Mouse (Mus musculus): ENCODE measurements around the gene Klk7. TPM values are rescaled to one million over a fixed set of nuclear protein-coding genes. Genes with fewer than 3 reads are reported as not detected.

The Klk7 gene
- polyA plus RNA-seq, 1 experiment from 2014 or later = 0.12 TPM

DNA sequence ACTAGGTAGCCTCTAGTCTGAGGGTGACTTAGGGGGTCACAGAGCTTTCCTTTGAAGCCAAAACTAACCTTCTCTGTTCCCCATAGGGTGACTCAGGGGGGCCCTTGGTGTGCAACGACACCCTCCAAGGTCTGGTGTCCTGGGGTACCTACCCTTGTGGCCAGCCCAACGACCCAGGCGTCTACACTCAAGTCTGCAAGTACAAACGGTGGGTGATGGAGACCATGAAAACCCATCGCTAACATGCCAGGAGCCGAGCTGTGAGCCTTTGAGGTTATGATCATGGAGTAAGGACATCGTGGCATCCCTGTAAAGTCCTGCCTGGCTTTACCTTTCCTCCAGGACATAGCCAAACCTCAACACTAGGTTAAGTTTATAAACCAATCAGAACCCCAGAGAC lies 4.1 kb downstream of the Klk7 start:
- peak; percentile 10 for DNase-seq (ENCODE audit: low spot score)
- H3K27me3 ChIP-seq (replicated peaks; ENCODE audit: control insufficient read depth, insufficient read depth, low read length) = no peaks in the 10 kb centered on the region
- H3K4me3 ChIP-seq (ENCODE audit: low read depth, low read length) = no peak overlapping the region
- no peak overlapping the region for H3K9ac ChIP-seq (ENCODE audit: low read length)
- no peaks in the 10 kb centered on the region for H3K36me3 ChIP-seq (ENCODE audit: control insufficient read depth, insufficient read depth, low read length)
- no peak overlapping the region for H3K27ac ChIP-seq (ENCODE audit: low read depth)
- H3K4me2 ChIP-seq (ENCODE audit: low read length) = no peak overlapping the region
- H3K9me3 ChIP-seq (ENCODE audit: control insufficient read depth, low read length) = no peaks in the 10 kb centered on the region
- no peaks in the 10 kb centered on the region for H3K4me1 ChIP-seq (replicated peaks; ENCODE audit: control insufficient read depth, insufficient read depth, low read length)
- WGBS = 85% methylated on average over 7 of the region's 7 CpGs
- no peak for ATAC-seq (replicated peaks; ENCODE audit: low FRiP score, low TSS enrichment, low read depth)

DNA sequence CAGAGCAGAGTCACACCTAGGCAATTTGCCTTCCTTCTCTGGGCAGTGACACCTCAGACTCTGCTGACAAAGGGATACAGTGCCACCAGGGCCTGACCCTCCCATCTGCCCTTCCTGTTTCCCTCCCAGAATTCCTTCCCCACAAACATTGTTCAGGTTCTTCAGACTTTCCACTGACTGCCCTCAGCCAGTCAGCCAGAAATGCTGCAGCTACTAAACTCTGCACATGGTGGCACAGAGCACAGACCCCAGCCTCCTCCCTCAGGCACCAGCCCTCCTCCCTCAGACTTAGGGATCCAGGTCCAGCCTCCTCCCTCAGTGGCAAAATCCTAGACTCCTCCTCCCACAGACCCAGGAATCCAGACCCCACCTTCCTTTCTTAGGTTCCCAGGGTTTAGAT lies 5.7 kb downstream of the Klk7 start:
- H3K4me1 ChIP-seq (replicated peaks; ENCODE audit: control insufficient read depth, insufficient read depth, low read length) = no peaks in the 10 kb centered on the region
- ATAC-seq (replicated peaks; ENCODE audit: low FRiP score, low TSS enrichment, low read depth) = no peak
- no peaks in the 10 kb centered on the region for H3K36me3 ChIP-seq (ENCODE audit: control insufficient read depth, insufficient read depth, low read length)
- no peak overlapping the region for H3K9ac ChIP-seq (ENCODE audit: low read length)
- H3K9me3 ChIP-seq (ENCODE audit: control insufficient read depth, low read length) = no peaks in the 10 kb centered on the region
- no peaks in the 10 kb centered on the region for H3K27me3 ChIP-seq (replicated peaks; ENCODE audit: control insufficient read depth, insufficient read depth, low read length)
- no peak overlapping the region for H3K27ac ChIP-seq (ENCODE audit: low read depth)
- peak; percentile 13 for DNase-seq (ENCODE audit: low spot score)
- no peak overlapping the region for H3K4me3 ChIP-seq (ENCODE audit: low read depth, low read length)
- H3K4me2 ChIP-seq (ENCODE audit: low read length) = no peak overlapping the region

GRCm38 (mm10) chr7:43821581-43821980 lies 10.5 kb downstream of the Klk7 start:
- H3K4me2 ChIP-seq (ENCODE audit: low read length) = no peak overlapping the region
- H3K4me3 ChIP-seq (ENCODE audit: low read depth, low read length) = no peak overlapping the region
- no peak overlapping the region for H3K27ac ChIP-seq (ENCODE audit: low read depth)
- ATAC-seq (replicated peaks; ENCODE audit: low FRiP score, low TSS enrichment, low read depth) (no peak), DNase-seq (ENCODE audit: low spot score) (no peak)
- H3K4me1 ChIP-seq (replicated peaks; ENCODE audit: control insufficient read depth, insufficient read depth, low read length) = no peaks in the 10 kb centered on the region
- no peaks in the 10 kb centered on the region for H3K36me3 ChIP-seq (ENCODE audit: control insufficient read depth, insufficient read depth, low read length)
- no peaks in the 10 kb centered on the region for H3K27me3 ChIP-seq (replicated peaks; ENCODE audit: control insufficient read depth, insufficient read depth, low read length)
- no peak overlapping the region for H3K9ac ChIP-seq (ENCODE audit: low read length)
- 87% methylated on average over 7 of the region's 7 CpGs for WGBS
- no peaks in the 10 kb centered on the region for H3K9me3 ChIP-seq (ENCODE audit: control insufficient read depth, low read length)

DNA sequence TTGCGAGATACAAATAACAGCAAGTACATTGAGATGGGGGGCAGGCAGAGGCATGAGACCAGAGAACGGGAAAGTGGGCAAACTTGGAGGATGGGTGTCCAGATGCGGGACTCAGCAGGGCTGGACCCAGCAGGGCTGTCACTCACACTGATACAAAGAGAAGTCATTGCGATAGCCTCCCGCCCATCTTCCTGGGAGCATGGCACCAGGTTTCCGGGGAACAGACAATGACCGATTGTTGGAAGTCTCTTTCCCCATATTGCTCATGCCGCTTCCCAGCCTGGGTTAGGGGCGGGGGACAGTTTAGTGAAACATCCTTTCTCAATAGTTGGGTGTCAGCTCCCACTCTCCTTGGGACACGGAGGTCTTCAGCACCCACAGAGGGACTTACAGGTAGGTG lies 13.1 kb downstream of the Klk7 start, which contains the start of gene Klk6:
Gene Klk6 (plus strand): TSS at position 301 of the 400 bp plus-strand sequence.
- Histone ChIP-seq H3K36me3 (ENCODE audit: control insufficient read depth, insufficient read depth, low read length) (no peaks in the 10 kb centered on the region), H3K9ac (ENCODE audit: low read length) (no peak within 1 kb of the TSS), H3K27me3 (replicated peaks; ENCODE audit: control insufficient read depth, insufficient read depth, low read length) (no peaks in the 10 kb centered on the region), H3K4me1 (replicated peaks; ENCODE audit: control insufficient read depth, insufficient read depth, low read length) (no peaks in the 10 kb centered on the region), H3K9me3 (ENCODE audit: control insufficient read depth, low read length) (no peaks in the 10 kb centered on the region), H3K27ac (ENCODE audit: low read depth) (no peak within 1 kb of the TSS), H3K4me2 (ENCODE audit: low read length) (no peak within 1 kb of the TSS), H3K4me3 (ENCODE audit: low read depth, low read length) (no peak within 1 kb of the TSS)
- WGBS = 83% methylated on average over 10 of the region's 10 CpGs
- DNase-seq (ENCODE audit: low spot score) (no peak), ATAC-seq (replicated peaks; ENCODE audit: low FRiP score, low TSS enrichment, low read depth) (no peak)

DNA sequence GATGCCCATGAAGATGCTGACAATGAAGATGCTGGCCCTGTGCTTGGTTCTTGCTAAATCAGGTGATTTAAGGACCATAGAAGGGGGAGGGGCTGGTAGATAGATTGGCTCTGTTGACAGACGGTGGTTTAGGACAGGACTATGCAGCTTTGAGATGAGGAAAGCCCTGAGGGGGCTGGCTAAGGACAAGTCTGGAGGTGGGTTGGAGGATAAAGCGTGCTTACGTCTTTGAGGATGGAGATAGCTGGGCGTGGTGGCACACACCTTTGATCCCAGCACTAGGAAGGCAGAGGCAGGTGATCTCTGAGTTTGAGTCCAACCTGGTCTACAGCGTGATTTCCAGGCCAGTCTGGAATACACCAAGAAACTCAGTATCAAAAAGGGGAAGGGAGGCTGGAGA lies 15.0 kb downstream of the Klk7 start:
- DNase-seq (ENCODE audit: low spot score) (no peak), ATAC-seq (replicated peaks; ENCODE audit: low FRiP score, low TSS enrichment, low read depth) (no peak)
- Histone ChIP-seq H3K4me3 (ENCODE audit: low read depth, low read length) (no peak overlapping the region), H3K27me3 (replicated peaks; ENCODE audit: control insufficient read depth, insufficient read depth, low read length) (no peaks in the 10 kb centered on the region), H3K36me3 (ENCODE audit: control insufficient read depth, insufficient read depth, low read length) (no peaks in the 10 kb centered on the region), H3K9ac (ENCODE audit: low read length) (no peak overlapping the region), H3K4me1 (replicated peaks; ENCODE audit: control insufficient read depth, insufficient read depth, low read length) (no peaks in the 10 kb centered on the region), H3K4me2 (ENCODE audit: low read length) (no peak overlapping the region), H3K9me3 (ENCODE audit: control insufficient read depth, low read length) (no peaks in the 10 kb centered on the region), H3K27ac (ENCODE audit: low read depth) (no peak overlapping the region)
- WGBS = 87% methylated on average over 5 of the region's 5 CpGs

- no peaks in the 10 kb centered on the region for H3K4me1 ChIP-seq (replicated peaks; ENCODE audit: control insufficient read depth, insufficient read depth, low read length)
- H3K4me2 ChIP-seq (ENCODE audit: low read length) = no peak overlapping the region
- no peak overlapping the region for H3K27ac ChIP-seq (ENCODE audit: low read depth)
- no peaks in the 10 kb centered on the region for H3K9me3 ChIP-seq (ENCODE audit: control insufficient read depth, low read length)
- H3K36me3 ChIP-seq (ENCODE audit: control insufficient read depth, insufficient read depth, low read length) = no peaks in the 10 kb centered on the region
- no peak overlapping the region for H3K9ac ChIP-seq (ENCODE audit: low read length)
- ATAC-seq (replicated peaks; ENCODE audit: low FRiP score, low TSS enrichment, low read depth) (no peak), DNase-seq (ENCODE audit: low spot score) (no peak)
- WGBS = 83% methylated on average over 4 of the region's 4 CpGs
- H3K4me3 ChIP-seq (ENCODE audit: low read depth, low read length) = no peak overlapping the region
- H3K27me3 ChIP-seq (replicated peaks; ENCODE audit: control insufficient read depth, insufficient read depth, low read length) = no peaks in the 10 kb centered on the region
These were observed 16.6 kb downstream of the Klk7 start for GRCm38 (mm10) chr7:43827706-43828105.

- Histone ChIP-seq H3K9ac (ENCODE audit: low read length) (no peak overlapping the region), H3K36me3 (ENCODE audit: control insufficient read depth, insufficient read depth, low read length) (no peaks in the 10 kb centered on the region), H3K27me3 (replicated peaks; ENCODE audit: control insufficient read depth, insufficient read depth, low read length) (no peaks in the 10 kb centered on the region), H3K4me3 (ENCODE audit: low read depth, low read length) (no peak overlapping the region), H3K9me3 (ENCODE audit: control insufficient read depth, low read length) (no peaks in the 10 kb centered on the region), H3K4me2 (ENCODE audit: low read length) (no peak overlapping the region), H3K4me1 (replicated peaks; ENCODE audit: control insufficient read depth, insufficient read depth, low read length) (no peaks in the 10 kb centered on the region), H3K27ac (ENCODE audit: low read depth) (no peak overlapping the region)
- whole genome bisulfite sequencing = 88% methylated on average over 8 of the region's 8 CpGs
- ATAC-seq (replicated peaks; ENCODE audit: low FRiP score, low TSS enrichment, low read depth) (no peak), DNase-seq (ENCODE audit: low spot score) (no peak)
These were observed 17.9 kb downstream of the Klk7 start for GRCm38 (mm10) chr7:43829006-43829405.

DNA sequence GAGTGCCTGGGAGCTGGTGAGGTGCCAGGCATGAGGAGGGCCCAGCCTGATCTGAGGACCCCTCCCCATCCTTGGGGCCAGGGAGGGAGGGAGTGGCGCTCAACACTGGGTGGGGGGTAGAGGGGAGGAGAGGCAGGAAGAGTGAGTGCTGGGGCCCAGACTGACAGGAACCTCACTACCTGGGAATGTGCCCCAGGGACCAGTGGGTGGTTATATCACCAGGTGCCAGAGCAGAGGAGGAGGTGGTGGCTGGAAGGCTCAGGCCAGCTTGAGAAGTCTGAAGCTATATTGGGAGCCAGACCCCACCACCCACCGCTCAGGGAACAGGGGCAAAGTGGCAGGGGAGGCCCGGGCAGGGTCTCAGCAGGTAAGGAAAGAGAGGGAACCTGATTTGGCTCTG lies 30.6 kb downstream of the Klk7 start, which contains the start of gene Klk5:
Gene Klk5 (plus strand): TSS at position 271 of the 400 bp plus-strand sequence.
- no peak within 1 kb of the TSS for H3K4me2 ChIP-seq (ENCODE audit: low read length)
- H3K36me3 ChIP-seq (ENCODE audit: control insufficient read depth, insufficient read depth, low read length) = no peaks in the 10 kb centered on the region
- no peaks in the 10 kb centered on the region for H3K9me3 ChIP-seq (ENCODE audit: control insufficient read depth, low read length)
- no peak within 1 kb of the TSS for H3K4me3 ChIP-seq (ENCODE audit: low read depth, low read length)
- H3K27ac ChIP-seq (ENCODE audit: low read depth) = no peak within 1 kb of the TSS
- no peaks in the 10 kb centered on the region for H3K4me1 ChIP-seq (replicated peaks; ENCODE audit: control insufficient read depth, insufficient read depth, low read length)
- ATAC-seq (replicated peaks; ENCODE audit: low FRiP score, low TSS enrichment, low read depth) (no peak), DNase-seq (ENCODE audit: low spot score) (no peak)
- H3K9ac ChIP-seq (ENCODE audit: low read length) = no peak within 1 kb of the TSS
- H3K27me3 ChIP-seq (replicated peaks; ENCODE audit: control insufficient read depth, insufficient read depth, low read length) = no peaks in the 10 kb centered on the region
- WGBS = 46% methylated on average over 3 of the region's 3 CpGs

- WGBS = 85% methylated on average over 4 of the region's 4 CpGs
- Histone ChIP-seq H3K4me2 (ENCODE audit: low read length) (no peak overlapping the region), H3K9me3 (ENCODE audit: control insufficient read depth, low read length) (no peaks in the 10 kb centered on the region), H3K27ac (ENCODE audit: low read depth) (no peak overlapping the region), H3K27me3 (replicated peaks; ENCODE audit: control insufficient read depth, insufficient read depth, low read length) (no peaks in the 10 kb centered on the region), H3K9ac (ENCODE audit: low read length) (no peak overlapping the region), H3K4me3 (ENCODE audit: low read depth, low read length) (no peak overlapping the region), H3K4me1 (replicated peaks; ENCODE audit: control insufficient read depth, insufficient read depth, low read length) (no peaks in the 10 kb centered on the region), H3K36me3 (ENCODE audit: control insufficient read depth, insufficient read depth, low read length) (no peaks in the 10 kb centered on the region)
- DNase-seq (ENCODE audit: low spot score) (no peak), ATAC-seq (replicated peaks; ENCODE audit: low FRiP score, low TSS enrichment, low read depth) (no peak)
These were observed 32.7 kb downstream of the Klk7 start for GRCm38 (mm10) chr7:43843801-43844200.

Measured in intestine, embryonic 14.5 days (tissue).